Mouse (Mus musculus) G1E (cell line): Measurements from ENCODE around the gene Wdr43. TPM values are rescaled to one million over a fixed set of nuclear protein-coding genes. Genes with fewer than 3 reads are reported as not detected.

Experiments used
- ATAC-seq: 2 replicates; pipeline ENCODE4 v1.8.0; 2016; ENCODE audit warnings: mild to moderate bottlenecking; ENCODE audit not compliant: insufficient number of reproducible peaks, poor library complexity, low FRiP score, severe bottlenecking; ENCODE audit errors: extremely low read depth
- DNase-seq: peaks from one replicate; pipeline ENCODE4 v3.0.0; 2012; ENCODE audit warnings: low spot score
- H3K27me3 ChIP-seq: 2 replicates; pipeline ENCODE4 v1.6.1; 2012; ENCODE audit warnings: mild to moderate bottlenecking, low read length, inconsistent platforms; ENCODE audit not compliant: insufficient read depth
- H3K36me3 ChIP-seq: replicated peaks from 2 replicates; pipeline ENCODE3; 2012; ENCODE audit warnings: mild to moderate bottlenecking, inconsistent platforms
- H3K4me1 ChIP-seq: 2 replicates; pipeline ENCODE4 v1.6.1; 2012; ENCODE audit warnings: low read depth, low read length, inconsistent platforms, mixed read lengths; ENCODE audit not compliant: insufficient read depth
- H3K4me3 ChIP-seq: 2 replicates; pipeline ENCODE4 v1.5.1; 2012; ENCODE audit warnings: low read depth, mild to moderate bottlenecking, inconsistent platforms, low read length, moderate library complexity, mixed read lengths
- H3K9me3 ChIP-seq: replicated peaks from 2 replicates; pipeline ENCODE4 v1.6.1; 2012; ENCODE audit warnings: inconsistent platforms
- CTCF ChIP-seq: IDR thresholded peaks from 2 replicates; pipeline ENCODE4 v1.5.1; 2012; ENCODE audit warnings: low read depth, low read length, inconsistent platforms, mixed read lengths
- GATA1 ChIP-seq: IDR thresholded peaks from 2 replicates; pipeline ENCODE4 v1.6.1; 2012; ENCODE audit warnings: borderline replicate concordance, low read length, inconsistent platforms, mixed read lengths
- GATA2 ChIP-seq: IDR thresholded peaks from 2 replicates; pipeline ENCODE4 v1.6.1; 2012; ENCODE audit warnings: low read depth, low read length, inconsistent platforms, borderline replicate concordance
- POLR2AphosphoS5 ChIP-seq: IDR thresholded peaks from 2 replicates; pipeline ENCODE4 v1.6.1; 2012; ENCODE audit warnings: low read depth, low read length, inconsistent platforms; ENCODE audit not compliant: insufficient replicate concordance
- TAL1 ChIP-seq: conservative IDR thresholded peaks from 2 replicates; pipeline ENCODE4 v1.6.1; 2012; ENCODE audit warnings: low read depth, low read length, inconsistent platforms, mixed read lengths
- polyA plus RNA-seq: library from polyadenylated mRNA; stranded (reverse); fragments of >175 nt; gene quantifications from 2 replicates; pipeline ENCODE4 v1.2.3, GENCODE M21; 2012
- total RNA-seq, 2 experiments: library from RNA; stranded (forward) in 1 of 2; stranded (reverse) in 1 of 2; fragments of 200-1000 nt in 1 of 2; fragments of >200 nt in 1 of 2; fragmentation: Nextera tagmentation in 1 of 2; gene quantifications; 2 replicates each; pipeline ENCODE4 v1.2.3; 2014 to 2017

The Wdr43 gene
- total and polyA plus RNA-seq, 3 experiments: 77.6 to 231 (median 205) TPM

DNA sequence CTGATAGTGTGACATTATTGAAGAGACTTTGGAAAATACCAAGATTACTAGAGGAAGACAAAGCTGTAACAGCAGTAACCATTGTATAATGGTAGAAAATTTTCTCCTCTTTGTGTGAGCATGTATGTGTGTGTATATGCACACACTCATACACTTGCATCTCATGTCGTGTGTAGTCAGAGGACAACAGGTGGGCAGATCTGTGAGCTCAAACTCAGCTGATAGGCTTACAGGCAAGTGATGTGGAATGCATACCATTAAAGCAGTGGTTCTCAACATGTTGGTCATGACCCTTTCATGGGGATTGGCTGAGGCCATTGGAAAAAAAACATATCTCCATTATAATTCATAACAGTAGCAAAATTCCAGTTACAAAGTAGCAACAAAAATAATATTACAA, 44.7 kb downstream of the Wdr43 start:
- no peaks in the 10 kb centered on the region for H3K9me3 ChIP-seq
- peaks cover 27% of the 10 kb centered on the region for H3K4me1 ChIP-seq
- TF ChIP-seq POLR2AphosphoS5 (no peak), GATA2 (no peak), TAL1 (no peak), CTCF (no peak), GATA1 (no peak)
- peaks cover 46% of the 10 kb centered on the region for H3K36me3 ChIP-seq
- DNase-seq: no peak
- peaks cover 3% of the 10 kb centered on the region; the same call in 1 of the 2 replicates for H3K27me3 ChIP-seq
- ATAC-seq: no peak
- H3K4me3 ChIP-seq: no peak overlapping the region

GRCm38 (mm10) chr17:71662751-71663250, 47.1 kb downstream of the Wdr43 start:
- peaks cover 3% of the 10 kb centered on the region for H3K27me3 ChIP-seq
- TF ChIP-seq CTCF: peak; percentile 9; the same call in 1 of the 2 replicates
- no peak for TF ChIP-seq TAL1
- H3K36me3 ChIP-seq: peaks cover 22% of the 10 kb centered on the region
- H3K4me1 ChIP-seq: peaks cover 27% of the 10 kb centered on the region
- peak overlapping the region; percentile 62; the same call in 1 of the 2 replicates for H3K4me3 ChIP-seq
- H3K9me3 ChIP-seq: no peaks in the 10 kb centered on the region
- DNase-seq (peak; percentile 52), ATAC-seq (peak; percentile 51; the same call in 1 of the 2 replicates)

GRCm38 (mm10) chr17:71663491-71663890, 47.8 kb downstream of the Wdr43 start:
- Histone ChIP-seq H3K36me3 (peaks cover 17% of the 10 kb centered on the region), H3K9me3 (no peaks in the 10 kb centered on the region), H3K4me1 (peaks cover 27% of the 10 kb centered on the region), H3K27me3 (peaks cover 3% of the 10 kb centered on the region), H3K4me3 (no peak overlapping the region)
- no peak for TF ChIP-seq CTCF
- TF ChIP-seq POLR2AphosphoS5: no peak
- no peak for TF ChIP-seq GATA1
- no peak for TF ChIP-seq TAL1
- no peak for TF ChIP-seq GATA2
- ATAC-seq: no peak
- no peak for DNase-seq

GRCm38 (mm10) chr17:71664172-71664571, 48.5 kb downstream of the Wdr43 start:
- DNase-seq (no peak), ATAC-seq (no peak)
- Histone ChIP-seq H3K4me3 (no peak overlapping the region), H3K36me3 (peaks cover 11% of the 10 kb centered on the region), H3K9me3 (no peaks in the 10 kb centered on the region), H3K4me1 (peaks cover 27% of the 10 kb centered on the region), H3K27me3 (peaks cover 9% of the 10 kb centered on the region)
- TF ChIP-seq TAL1 (no peak), GATA2 (no peak), CTCF (no peak), GATA1 (no peak), POLR2AphosphoS5 (no peak)

GRCm38 (mm10) chr17:71665201-71665600, 49.5 kb downstream of the Wdr43 start:
- Histone ChIP-seq H3K27me3 (peaks cover 9% of the 10 kb centered on the region), H3K4me1 (peaks cover 27% of the 10 kb centered on the region), H3K36me3 (peaks cover 2% of the 10 kb centered on the region), H3K9me3 (no peaks in the 10 kb centered on the region), H3K4me3 (no peak overlapping the region)
- ATAC-seq (no peak), DNase-seq (no peak)
- TF ChIP-seq TAL1 (no peak), GATA1 (no peak), POLR2AphosphoS5 (no peak), GATA2 (no peak), CTCF (no peak)

- no peak for TF ChIP-seq CTCF
- no peak for TF ChIP-seq GATA2
- TF ChIP-seq POLR2AphosphoS5: no peak
- no peak for TF ChIP-seq GATA1
- no peak for ATAC-seq
- no peak for DNase-seq
These were observed 53.8 kb downstream of the Wdr43 start for GRCm38 (mm10) chr17:71669511-71669910.

GRCm38 (mm10) chr17:71671840-71672546, 56.3 kb downstream of the Wdr43 start:
- no peaks in the 10 kb centered on the region for H3K9me3 ChIP-seq
- H3K4me3 ChIP-seq: no peak overlapping the region
- ATAC-seq (no peak; the same call in 1 of the 2 replicates), DNase-seq (peak; percentile 47)
- TF ChIP-seq GATA2 (no peak), POLR2AphosphoS5 (no peak), TAL1 (no peak), CTCF (no peak), GATA1 (no peak)
- no peaks in the 10 kb centered on the region; the same call in 1 of the 2 replicates for H3K4me1 ChIP-seq
- H3K27me3 ChIP-seq: peaks cover 8% of the 10 kb centered on the region
- H3K36me3 ChIP-seq: no peaks in the 10 kb centered on the region

More at GRCm38 (mm10) chr17:71669511-71669910, 53.8 kb downstream of the Wdr43 start:
- Histone ChIP-seq H3K4me3 (no peak overlapping the region), H3K9me3 (no peaks in the 10 kb centered on the region), H3K4me1 (no peaks in the 10 kb centered on the region; the same call in 1 of the 2 replicates), H3K36me3 (no peaks in the 10 kb centered on the region), H3K27me3 (peaks cover 12% of the 10 kb centered on the region)
